Mouse (Mus musculus): ENCODE results near the gene Ttll5.

GRCm38 (mm10) chr12:86015114-86015513 lies 190.7 kb downstream of the Ttll5 start:
- no peak for TF ChIP-seq CTCF (IDR thresholded peaks at IDR 0.05)
- no peak for TF ChIP-seq POLR2A (IDR thresholded peaks at IDR 0.05; ENCODE audit: insufficient read depth, low read depth, low read length)
